Mouse (Mus musculus): ENCODE measurements at regions not wholly inside any gene's neighbourhood (a gene's known extent, or its start where the extent isn't known, plus 50 kb on each side); places are given as distances from the start of the nearest gene placed in this dataset.

- no peak for DNase-seq (ENCODE audit: low read depth, low spot score)
Measured at GRCm38 (mm10) chr9:23911851-23912250, 185.9 kb upstream of the Npsr1 start.

DNA sequence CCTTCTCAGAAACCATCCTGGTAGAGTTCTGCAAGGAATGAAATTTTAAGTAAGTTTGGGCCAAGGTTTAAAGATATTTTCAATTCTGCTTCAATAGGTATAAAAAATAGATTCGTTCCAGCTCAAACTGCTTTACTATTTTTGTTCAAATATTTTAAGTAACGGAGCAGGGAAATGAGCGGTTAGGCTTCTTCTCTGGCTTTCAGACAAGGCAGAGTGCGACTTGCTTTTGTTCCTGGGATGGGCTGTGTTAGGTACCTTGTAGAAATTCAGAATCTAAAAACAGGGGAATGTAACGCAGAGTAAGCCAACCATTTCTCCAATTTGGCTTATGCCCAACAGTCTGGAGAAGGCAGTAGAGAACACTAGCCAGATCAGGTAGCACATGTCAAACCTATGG, 180.5 kb upstream of the Npsr1 start:
- DNase-seq (ENCODE audit: low read depth, low spot score) = peak; percentile 63

DNA sequence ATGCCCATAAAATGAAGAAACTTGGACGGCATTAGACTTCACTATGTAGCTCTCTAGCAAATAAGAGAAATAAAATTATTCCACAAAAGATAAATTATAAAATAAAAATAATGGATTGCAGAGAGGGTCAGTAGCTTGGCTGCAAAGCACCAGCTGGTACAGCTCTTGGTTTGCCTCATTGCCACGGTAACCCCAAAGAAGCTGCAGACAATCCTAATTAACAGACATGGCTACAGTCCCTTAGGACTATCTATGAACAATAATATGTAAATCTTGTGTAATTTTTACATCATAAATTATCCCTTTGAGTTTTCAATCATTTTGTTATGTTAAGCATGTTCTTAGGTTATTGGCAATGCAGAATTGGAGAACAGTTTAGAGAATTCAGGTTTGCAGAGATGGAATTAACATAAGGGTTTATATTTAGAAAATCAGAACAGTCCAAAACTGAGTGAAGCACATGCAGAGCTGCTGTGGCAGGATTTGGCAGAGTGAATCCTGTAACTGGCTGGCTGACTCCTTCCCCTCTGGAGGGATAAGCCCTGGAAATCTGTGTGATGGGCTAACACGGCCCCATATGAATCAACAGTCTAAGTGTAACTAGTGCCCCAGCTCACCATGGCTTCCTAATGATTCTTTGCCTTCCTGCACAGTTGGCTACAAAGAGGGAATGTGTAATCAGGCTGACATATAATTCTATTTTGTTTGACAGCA, 178.4 kb upstream of the Npsr1 start:
- peak; percentile 62 for DNase-seq (ENCODE audit: low read depth, low spot score)

DNA sequence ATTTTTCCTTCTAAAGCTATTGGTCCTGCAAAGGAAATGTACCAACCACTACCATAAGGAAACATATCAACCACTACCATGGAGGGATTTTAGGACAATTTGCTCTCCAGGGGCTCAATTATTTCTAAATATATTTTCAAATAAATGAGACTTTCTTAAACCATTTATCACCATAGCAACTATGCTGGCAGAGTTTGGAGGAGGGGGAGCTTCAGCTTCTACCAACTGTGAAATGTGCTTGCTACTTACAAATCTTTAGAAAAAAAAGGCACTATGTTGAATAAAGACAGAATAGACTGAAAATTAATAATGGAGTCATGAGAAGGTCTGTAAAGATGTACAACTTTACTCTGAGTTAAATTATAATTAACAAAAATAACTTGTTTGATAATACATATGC, 165.6 kb upstream of the Npsr1 start:
- peak; percentile 62 for DNase-seq (ENCODE audit: low read depth, low spot score)

GRCm38 (mm10) chr9:23934282-23934681, 163.5 kb upstream of the Npsr1 start:
- DNase-seq (ENCODE audit: low read depth, low spot score) = peak; percentile 24

- DNase-seq (ENCODE audit: low read depth, low spot score) = peak; percentile 87
Measured at GRCm38 (mm10) chr9:23952543-23952942, 145.3 kb upstream of the Npsr1 start.

GRCm38 (mm10) chr9:23956593-23956992, 141.2 kb upstream of the Npsr1 start:
- no peak for DNase-seq (ENCODE audit: low read depth, low spot score)

DNA sequence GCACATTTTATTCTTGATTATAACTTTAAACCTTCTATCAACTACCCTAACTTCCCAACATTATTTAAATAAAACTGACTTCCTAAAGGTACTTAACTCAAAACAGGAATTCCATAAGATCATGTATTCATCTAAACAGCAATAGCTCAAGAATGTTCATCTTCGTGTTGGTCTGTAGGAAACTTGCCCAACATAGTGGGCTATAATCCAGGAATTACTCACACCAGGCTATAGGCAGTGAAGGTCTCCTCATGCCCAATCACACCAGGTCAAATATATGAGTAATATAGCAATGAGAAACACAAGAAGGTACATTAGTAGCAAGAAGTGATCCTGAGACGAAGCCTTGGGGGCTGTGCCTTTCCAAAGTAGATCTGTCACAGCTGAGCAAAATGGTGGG, 128.1 kb upstream of the Npsr1 start:
- DNase-seq (ENCODE audit: low read depth, low spot score) = no peak

GRCm38 (mm10) chr9:23973206-23973605, 124.6 kb upstream of the Npsr1 start:
- no peak for DNase-seq (ENCODE audit: low read depth, low spot score)

DNA sequence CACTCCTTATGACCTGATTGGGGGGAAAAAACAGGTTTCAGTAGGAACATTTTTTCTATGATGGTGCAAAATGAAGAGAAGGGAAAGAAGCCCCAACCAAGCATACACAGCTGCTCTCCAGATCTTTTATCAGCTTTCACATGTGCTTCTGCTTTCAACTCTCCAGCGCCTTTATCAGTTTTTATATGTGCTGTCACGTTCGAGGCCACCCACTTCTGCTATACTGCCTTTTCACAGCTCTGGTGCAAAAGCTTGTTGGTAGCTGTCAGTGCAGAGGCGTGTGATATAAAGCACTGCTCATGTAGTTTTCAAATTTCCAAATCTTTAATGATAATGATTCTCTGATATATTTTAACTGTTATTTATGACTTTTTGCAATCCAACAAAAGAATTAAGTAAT, 120.2 kb upstream of the Npsr1 start:
- peak; percentile 65 for DNase-seq (ENCODE audit: low read depth, low spot score)

GRCm38 (mm10) chr9:24006353-24006752, 91.4 kb upstream of the Npsr1 start:
- no peak for DNase-seq (ENCODE audit: low read depth, low spot score)

DNA sequence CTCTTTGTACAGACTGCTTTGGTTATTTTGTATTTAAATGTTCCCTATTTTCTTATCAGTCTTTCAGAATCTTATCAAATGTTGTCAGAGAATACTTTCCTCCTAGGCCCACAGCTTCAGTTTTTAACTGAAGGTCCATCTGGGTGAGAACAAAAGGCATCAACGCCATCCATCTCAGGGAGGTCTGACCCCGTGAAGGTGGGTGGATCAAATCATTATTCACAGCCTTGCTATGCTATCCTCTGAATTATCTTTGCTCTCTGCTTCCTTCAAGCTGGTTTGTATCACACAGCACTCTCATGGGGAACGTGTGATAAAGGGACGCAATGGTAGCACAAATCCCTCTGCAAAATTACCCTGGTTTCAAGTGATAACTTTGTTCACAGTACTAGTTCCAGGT, 59.5 kb upstream of the Npsr1 start:
- no peak for DNase-seq (ENCODE audit: low read depth, low spot score)
